Mouse (Mus musculus) erythroblast, embryonic 14.5 days (primary cell): ENCODE data around the gene Cbx7.

Experiments used
- GATA1 ChIP-seq: IDR thresholded peaks from 2 replicates; pipeline ENCODE4 v1.6.1; 2012; ENCODE audit warnings: low read length, inconsistent platforms, mixed read lengths
- TAL1 ChIP-seq: IDR thresholded peaks from 3 replicates; pipeline ENCODE4 v1.6.1; 2012; ENCODE audit warnings: low read length, inconsistent platforms, mixed read lengths

DNA sequence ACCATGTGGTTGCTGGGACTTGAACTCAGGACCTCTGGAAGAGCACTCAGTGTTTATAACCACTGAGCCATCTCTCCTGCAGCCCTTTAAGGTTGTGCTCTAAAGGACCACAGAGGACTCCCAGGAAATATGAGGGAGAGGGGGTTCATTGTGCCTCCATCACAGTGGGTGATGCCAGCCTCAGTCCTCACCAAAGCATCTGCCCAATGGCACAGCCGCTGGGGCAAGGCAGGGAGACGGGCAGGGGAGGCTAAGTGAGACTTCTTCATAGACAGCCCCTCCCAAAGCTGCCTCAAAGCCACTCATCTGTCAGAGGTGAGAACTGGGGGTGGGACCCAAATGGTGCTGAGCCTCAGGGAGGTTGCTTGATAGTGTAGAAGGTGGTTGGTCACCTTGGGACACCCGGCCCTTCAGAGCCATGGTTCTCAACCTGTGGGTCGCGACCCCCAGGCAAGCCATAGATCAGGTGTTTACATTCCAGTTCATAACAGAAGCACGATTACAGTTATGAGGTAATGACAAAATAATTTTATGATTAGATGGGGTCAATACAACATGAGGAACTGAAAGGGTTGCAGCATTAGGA is 57.1 kb downstream of the Cbx7 start:
- TF ChIP-seq TAL1: no peak
- TF ChIP-seq GATA1: no peak
